Mouse (Mus musculus): ENCODE results near the gene Mpdz.

Gene Mpdz

GRCm38 (mm10) chr4:81389263-81389662 lies 53.4 kb downstream of the Mpdz start:
- no peak for DNase-seq

DNA sequence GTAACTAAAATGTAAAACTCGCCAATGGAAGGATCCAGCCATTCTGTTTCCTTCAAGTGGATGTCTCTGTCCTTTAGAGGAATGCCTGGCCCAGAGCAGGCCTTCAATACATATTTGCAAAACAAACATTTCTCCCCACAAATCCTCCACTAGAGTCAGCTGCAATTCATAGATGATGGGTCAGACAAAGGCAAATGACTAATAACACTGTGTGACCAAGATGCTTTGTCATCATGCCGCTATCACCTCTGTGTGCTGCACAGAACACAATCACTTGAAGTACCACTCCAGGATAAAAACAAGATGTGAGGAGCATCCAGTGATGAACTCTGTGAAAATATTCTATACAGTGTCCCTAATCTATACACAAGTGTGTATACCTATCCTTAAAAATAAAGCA lies 55.0 kb downstream of the Mpdz start:
- DNase-seq, result no peak

DNA sequence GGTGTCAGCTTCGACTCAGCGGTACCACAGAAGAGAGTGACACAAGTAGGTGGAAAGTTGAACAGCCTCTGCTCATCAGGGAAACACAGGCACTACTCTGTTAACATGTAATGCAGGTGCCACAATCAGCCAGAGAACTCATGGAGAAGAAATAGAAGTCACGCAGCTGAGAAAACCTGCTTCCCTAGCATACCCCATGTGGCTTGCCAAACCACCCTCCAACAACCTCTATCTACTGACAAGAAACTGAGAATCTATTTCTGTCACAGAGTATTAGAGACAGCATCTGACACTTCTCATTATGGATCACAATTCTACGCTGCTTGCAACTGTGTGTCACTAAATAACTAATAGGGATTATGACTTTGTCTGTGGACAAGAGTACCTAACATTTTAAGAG lies 70.3 kb downstream of the Mpdz start:
- no peak for DNase-seq

DNA sequence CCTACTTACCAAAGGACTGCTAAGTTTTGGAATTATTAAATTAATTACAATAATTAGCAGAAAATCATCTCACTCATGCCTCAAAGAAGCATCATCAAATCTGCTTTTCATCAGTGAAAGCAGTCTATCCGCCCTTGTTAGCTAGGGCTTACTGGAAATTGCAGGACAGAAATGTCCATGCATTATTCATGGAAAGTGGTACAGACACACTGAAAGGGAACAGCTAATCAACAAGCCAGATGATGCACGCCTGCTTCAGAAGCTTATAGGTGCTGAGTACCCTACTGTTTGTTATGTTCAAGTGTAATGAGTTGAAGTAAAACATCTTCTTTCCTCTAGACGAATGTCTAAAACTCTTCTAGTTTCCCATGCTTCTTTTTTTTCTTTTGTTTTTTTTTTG lies 91.2 kb downstream of the Mpdz start:
- no peak for DNase-seq

GRCm38 (mm10) chr4:81348646-81349045 lies 94.0 kb downstream of the Mpdz start:
- no peak for DNase-seq

DNA sequence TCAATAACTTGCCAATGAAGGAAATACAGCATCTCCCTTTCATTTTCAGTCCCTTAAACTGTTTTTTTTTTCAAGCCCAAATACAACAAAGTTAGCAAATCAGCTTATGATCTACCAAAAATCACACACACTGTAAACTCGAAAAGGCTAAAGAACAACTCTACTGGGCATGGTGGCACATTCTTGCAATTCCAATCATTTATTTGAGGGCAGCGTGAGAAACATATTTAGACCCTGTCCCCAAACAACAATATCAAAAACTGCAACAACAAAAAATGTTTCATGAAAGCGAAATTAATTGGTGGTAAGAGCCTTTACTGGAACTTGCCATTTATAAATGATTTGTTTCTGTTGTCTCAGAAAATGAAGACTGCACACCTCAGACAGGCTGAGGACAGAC lies 97.5 kb downstream of the Mpdz start:
- DNase-seq, result no peak

DNA sequence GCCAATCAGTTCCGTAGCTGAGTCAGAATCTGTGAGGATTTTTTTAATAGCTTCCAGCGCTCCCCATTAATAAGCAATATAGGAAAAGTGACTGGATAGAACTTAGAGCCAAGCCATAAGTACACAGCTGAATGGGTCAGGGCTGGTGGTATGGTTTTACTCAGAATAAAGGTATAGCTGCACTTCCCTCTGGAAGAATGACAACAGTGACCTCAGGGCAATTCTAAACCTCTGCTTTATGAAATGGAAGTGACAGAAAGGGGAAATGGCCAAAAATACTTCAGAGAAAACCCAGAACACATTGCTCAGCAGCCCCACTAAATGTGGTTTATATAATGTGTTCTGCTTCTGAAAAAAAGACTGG lies 109.0 kb downstream of the Mpdz start:
- no peak for DNase-seq

GRCm38 (mm10) chr4:81332901-81333627 lies 109.6 kb downstream of the Mpdz start:
- no peak for DNase-seq

GRCm38 (mm10) chr4:81332439-81332841 lies 110.2 kb downstream of the Mpdz start:
- no peak for DNase-seq

- DNase-seq, result no peak
Measured at GRCm38 (mm10) chr4:81327694-81328093, 114.9 kb downstream of the Mpdz start.

DNA sequence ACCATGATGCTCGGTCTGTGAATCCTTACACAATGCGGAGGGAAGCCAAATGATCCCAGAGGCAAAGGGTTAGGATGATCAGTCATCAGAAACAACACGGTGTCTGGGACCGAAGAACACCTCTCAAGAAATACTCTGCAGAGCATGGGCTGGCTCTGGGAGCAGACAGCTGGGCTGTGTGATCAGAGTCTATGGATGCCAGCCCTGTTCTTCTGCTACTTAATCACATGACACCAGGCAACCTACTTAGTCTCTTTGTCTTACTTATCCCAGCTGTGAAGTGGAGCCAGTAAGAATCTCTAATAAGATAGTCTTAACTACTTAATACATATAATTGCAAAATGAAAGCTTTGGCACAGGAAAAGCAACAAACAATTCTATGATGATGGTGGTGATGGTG lies 118.8 kb downstream of the Mpdz start:
- no peak for DNase-seq

- DNase-seq, result no peak
Measured at GRCm38 (mm10) chr4:81322232-81322631, 120.4 kb downstream of the Mpdz start.

DNA sequence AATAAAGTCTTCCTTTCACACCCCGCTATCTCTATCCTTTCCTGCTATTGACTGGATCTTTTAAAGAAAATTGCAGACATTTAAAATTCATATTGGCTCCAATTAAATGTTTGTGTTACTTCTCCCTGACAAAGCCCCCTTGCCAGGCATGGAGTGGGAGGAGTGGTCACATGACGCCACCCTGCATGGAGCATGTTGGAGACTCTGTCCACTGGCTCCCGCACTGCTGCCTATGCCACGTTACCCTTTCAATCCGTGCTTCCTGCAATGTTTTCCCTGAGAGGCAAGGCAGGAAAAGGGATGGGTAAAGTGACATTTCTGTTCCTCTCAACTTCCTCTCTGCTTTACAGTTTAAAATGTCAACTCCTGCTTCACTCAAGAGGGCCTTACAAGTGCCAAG lies 128.0 kb downstream of the Mpdz start:
- DNase-seq, result no peak

- DNase-seq, result no peak
Measured at GRCm38 (mm10) chr4:81313246-81313645, 129.4 kb downstream of the Mpdz start.

- no peak for DNase-seq
Measured at GRCm38 (mm10) chr4:81310168-81310474, 132.5 kb downstream of the Mpdz start.

- no peak for DNase-seq
Measured at GRCm38 (mm10) chr4:81309473-81310167, 133.0 kb downstream of the Mpdz start.

DNA sequence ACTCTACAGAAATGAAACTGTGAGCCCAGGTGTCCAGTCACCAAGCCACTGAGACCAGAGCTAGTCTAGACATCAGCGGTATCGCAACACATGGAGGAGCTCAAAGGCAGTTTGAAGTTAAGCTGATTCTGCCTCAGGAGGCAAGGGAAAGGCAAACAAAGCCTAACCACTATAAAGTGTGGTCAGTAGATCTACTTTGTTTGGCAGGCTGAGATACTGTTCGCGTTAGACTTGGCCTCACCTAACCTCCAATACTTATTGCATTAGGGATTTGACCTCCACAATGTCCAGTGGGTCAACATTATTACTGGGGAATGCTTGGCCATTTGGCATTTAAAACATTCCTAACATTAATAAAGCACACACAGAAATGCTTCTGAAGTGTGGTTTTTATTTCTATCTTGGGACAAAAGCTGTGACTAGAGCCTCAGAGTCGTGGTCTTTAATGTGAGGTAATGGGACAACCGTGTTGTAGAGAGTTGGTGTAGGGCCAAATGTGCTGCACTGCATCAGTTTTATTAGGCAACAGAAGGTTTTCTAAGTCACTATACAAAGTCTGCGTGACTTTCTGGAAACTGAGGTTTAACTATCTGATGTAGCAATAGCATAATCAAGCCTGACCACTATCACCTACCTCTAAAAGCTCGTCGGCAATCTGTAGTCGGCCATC lies 134.9 kb downstream of the Mpdz start:
- DNase-seq, result no peak

DNA sequence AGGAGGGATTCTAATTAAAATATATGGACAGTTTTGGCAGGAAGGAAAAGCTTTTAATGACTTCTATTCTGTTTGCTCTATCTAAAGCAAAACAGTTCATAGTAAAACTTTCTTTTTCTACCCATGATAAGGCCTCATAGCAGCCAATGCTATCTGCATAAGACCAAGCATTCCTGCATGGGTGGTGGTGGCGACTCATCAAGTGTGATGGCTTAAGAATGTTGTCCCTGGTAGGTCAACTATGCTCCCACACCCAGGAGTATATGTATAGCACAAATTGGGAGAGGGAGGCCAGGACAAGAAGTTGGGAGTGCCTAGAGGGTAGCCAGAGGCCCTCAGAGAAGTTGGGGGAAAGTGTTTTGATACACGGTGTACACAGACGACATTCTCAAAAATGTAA lies 140.6 kb downstream of the Mpdz start:
- no peak for DNase-seq

DNA sequence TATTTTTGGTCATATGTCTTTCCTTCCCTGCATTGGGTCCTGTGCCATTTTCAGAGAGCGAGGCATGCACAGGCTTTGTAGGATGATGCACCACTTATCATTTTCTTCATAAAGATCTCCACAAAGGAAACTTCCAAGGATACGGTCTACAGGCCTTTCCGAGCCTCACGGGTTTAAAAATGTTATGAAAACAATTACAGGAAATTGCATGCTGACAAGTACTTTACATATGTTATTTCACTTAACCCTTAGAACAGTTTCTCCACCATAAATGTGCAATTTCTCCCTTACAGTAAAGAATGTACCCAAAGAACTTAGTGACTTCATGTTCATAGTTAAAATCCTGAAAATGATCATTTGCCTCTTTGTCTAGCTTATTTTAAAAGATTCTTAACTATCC lies 144.2 kb downstream of the Mpdz start:
- DNase-seq, result no peak

- no peak for DNase-seq
Measured at GRCm38 (mm10) chr4:81293309-81293708, 149.3 kb downstream of the Mpdz start.

DNA sequence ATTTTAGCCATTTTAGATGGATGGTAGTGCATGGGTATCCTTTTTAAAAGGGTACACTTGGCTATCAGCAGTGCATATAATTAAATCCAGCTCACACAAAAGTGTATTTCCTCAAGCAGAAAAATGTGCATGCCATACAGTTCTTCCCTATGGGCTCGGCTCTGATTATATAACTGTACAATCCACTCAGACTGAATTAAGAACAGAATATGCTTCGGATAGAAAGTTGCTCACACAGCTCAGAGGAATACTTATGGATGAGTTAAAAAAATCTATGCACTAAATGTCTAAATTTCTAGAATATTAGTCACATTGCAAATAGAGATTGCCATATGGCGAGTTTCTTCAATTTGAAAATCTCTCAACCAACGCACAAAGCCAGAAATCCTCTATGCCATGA lies 157.1 kb downstream of the Mpdz start:
- DNase-seq, result no peak

GRCm38 (mm10) chr4:81283611-81284010 lies 159.0 kb downstream of the Mpdz start:
- DNase-seq, result no peak

- no peak for DNase-seq
Measured at GRCm38 (mm10) chr4:81283081-81283480, 159.5 kb downstream of the Mpdz start.

GRCm38 (mm10) chr4:81280098-81280497 lies 162.5 kb downstream of the Mpdz start:
- no peak for DNase-seq
